Mouse (Mus musculus): ENCODE measurements around the gene Csnk2b. TPM values are rescaled to one million over a fixed set of nuclear protein-coding genes. Genes with fewer than 3 reads are reported as not detected.

Gene Csnk2b
- polyA plus RNA-seq, 1 experiment from 2014 or later = 125 TPM

DNA sequence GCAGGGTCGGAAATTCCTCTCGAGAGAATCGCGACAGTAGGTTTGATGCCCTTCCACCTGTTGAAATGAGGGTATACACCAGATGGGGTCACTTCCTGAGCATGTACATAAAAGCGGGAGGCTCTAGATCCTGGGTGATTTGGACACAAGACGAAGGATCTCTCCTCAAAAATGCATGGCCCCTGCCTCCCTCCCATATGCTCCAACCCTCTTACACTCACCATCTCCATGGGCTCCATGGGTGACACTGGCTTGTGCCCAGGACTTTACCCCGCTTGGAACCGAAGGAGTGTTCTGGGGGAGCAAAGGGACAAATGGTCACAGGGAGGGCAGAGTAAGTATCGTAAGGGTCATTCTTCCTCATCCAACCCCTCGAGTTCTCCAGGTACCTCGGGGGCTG is 39.6 kb upstream of the Csnk2b start:
- no peak overlapping the region for H3K4me3 ChIP-seq (replicated peaks)
- no peak overlapping the region for H3K9ac ChIP-seq
- peaks cover 37% of the 10 kb centered on the region for H3K4me1 ChIP-seq (replicated peaks)
- ATAC-seq (ENCODE audit: insufficient read depth) = no peak
- H3K36me3 ChIP-seq (replicated peaks) = peaks cover 65% of the 10 kb centered on the region
- WGBS (ENCODE audit: insufficient replicate concordance) = 82% methylated on average over 11 of the region's 11 CpGs
- no peaks in the 10 kb centered on the region for H3K27me3 ChIP-seq
- H3K27ac ChIP-seq (replicated peaks) = no peak overlapping the region
- no peak overlapping the region for H3K4me2 ChIP-seq
- no peaks in the 10 kb centered on the region for H3K9me3 ChIP-seq (replicated peaks)

DNA sequence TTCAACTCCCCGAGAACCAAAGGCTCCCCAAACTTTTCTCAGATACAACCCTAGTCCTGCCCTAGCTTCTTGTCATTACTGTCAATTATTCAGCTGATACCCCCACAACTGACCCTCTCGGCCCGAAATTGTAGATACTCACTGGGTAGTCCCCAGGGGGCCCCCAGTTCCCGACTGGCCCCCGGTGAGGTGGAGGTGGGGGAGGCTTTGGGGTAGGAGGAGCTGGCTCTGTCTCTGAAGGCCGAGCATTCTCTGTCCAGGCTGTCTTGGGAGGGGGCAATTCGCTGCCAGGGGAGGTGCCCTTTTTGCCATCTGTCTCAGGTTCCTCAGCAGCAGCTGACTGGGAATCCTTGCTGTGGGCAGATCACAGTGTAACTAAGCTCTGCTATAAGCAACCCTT is 37.8 kb upstream of the Csnk2b start:
- H3K4me1 ChIP-seq (replicated peaks) = peaks cover 28% of the 10 kb centered on the region

DNA sequence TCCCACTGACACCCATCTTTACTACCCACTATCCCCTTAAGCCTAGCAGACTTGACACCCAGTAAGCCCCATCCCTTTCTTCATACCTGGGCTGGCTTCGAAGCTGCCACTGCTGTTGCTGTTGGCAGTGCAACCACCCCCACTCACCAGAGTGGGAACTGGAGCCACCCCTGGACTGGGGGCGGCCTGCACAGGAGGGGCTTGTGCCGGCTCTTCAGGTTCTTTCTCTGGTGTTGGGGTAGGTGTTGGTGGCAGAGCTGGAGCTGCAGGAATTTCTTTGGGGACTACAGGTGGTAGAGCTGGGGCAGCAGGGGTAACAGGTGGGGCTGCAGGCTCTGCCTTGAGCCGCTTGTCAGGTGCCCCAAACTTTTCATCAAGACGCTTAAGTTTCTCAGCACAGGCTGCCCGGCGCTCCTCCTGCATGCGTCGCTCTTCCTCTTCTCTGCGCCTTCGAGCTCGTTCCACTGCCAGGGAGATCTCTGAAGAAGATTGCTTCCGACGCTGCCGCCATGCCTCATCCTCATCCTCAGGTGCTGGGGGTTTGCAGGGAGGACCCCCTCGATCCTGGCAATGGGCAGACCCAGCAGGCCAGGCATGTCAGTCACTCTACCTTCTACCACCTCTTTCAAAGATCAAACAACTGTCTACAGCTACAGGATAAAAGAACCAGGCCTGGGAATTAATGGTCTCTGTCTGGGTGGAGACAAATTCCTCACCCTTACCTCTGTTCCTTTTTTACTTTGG is 37.2 kb upstream of the Csnk2b start:
- no peaks in the 10 kb centered on the region for H3K27me3 ChIP-seq
- H3K27ac ChIP-seq (replicated peaks) = no peak overlapping the region
- no peak overlapping the region for H3K9ac ChIP-seq
- 87% methylated on average over 16 of the region's 16 CpGs for WGBS (ENCODE audit: insufficient replicate concordance)
- peaks cover 89% of the 10 kb centered on the region for H3K36me3 ChIP-seq (replicated peaks)
- no peak overlapping the region for H3K4me2 ChIP-seq
- no peaks in the 10 kb centered on the region for H3K9me3 ChIP-seq (replicated peaks)
- peaks cover 27% of the 10 kb centered on the region for H3K4me1 ChIP-seq (replicated peaks)
- H3K4me3 ChIP-seq (replicated peaks) = no peak overlapping the region
- no peak for ATAC-seq (ENCODE audit: insufficient read depth)

More for the DNA sequence above, 37.8 kb upstream of the Csnk2b start:
- no peak for ATAC-seq (ENCODE audit: insufficient read depth)
- no peak overlapping the region for H3K27ac ChIP-seq (replicated peaks)
- no peak overlapping the region for H3K9ac ChIP-seq
- WGBS (ENCODE audit: insufficient replicate concordance) = 88% methylated on average over 7 of the region's 7 CpGs
- H3K4me3 ChIP-seq (replicated peaks) = no peak overlapping the region
- H3K27me3 ChIP-seq = no peaks in the 10 kb centered on the region
- peaks cover 83% of the 10 kb centered on the region for H3K36me3 ChIP-seq (replicated peaks)
- H3K4me2 ChIP-seq = no peak overlapping the region
- H3K9me3 ChIP-seq (replicated peaks) = no peaks in the 10 kb centered on the region

DNA sequence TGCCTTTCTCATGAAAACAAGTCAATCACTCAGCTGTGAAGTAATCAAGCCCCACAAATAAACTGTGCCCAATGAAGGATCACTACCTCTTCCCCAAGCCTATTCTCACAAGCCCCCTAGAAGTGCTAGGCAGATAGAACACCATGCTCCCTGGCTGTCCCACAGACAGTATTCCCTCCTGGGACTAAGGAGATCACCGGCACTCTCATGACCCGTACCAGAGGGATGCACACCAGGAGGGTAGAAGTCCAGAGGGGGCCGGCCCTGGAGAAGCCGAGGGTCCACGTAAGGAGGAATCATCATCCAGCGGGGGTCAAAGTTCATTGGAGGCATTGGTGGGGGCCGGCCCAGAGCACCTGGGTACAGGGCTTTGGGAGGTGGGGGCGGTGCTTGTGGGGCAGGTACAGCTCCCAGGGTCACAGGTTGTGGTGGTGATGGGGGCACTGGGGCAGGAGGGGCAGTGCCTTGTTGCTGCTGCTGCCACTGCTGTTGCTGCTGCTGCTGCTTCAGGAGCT is 35.9 kb upstream of the Csnk2b start:
- no peak overlapping the region for H3K27ac ChIP-seq (replicated peaks)
- no peak overlapping the region for H3K9ac ChIP-seq
- no peak overlapping the region for H3K4me2 ChIP-seq
- no peaks in the 10 kb centered on the region for H3K27me3 ChIP-seq
- WGBS (ENCODE audit: insufficient replicate concordance) = 84% methylated on average over 8 of the region's 8 CpGs
- H3K4me1 ChIP-seq (replicated peaks) = peaks cover 14% of the 10 kb centered on the region
- no peak overlapping the region for H3K4me3 ChIP-seq (replicated peaks)
- no peaks in the 10 kb centered on the region for H3K9me3 ChIP-seq (replicated peaks)
- peaks cover 100% of the 10 kb centered on the region for H3K36me3 ChIP-seq (replicated peaks)
- ATAC-seq (ENCODE audit: insufficient read depth) = no peak

DNA sequence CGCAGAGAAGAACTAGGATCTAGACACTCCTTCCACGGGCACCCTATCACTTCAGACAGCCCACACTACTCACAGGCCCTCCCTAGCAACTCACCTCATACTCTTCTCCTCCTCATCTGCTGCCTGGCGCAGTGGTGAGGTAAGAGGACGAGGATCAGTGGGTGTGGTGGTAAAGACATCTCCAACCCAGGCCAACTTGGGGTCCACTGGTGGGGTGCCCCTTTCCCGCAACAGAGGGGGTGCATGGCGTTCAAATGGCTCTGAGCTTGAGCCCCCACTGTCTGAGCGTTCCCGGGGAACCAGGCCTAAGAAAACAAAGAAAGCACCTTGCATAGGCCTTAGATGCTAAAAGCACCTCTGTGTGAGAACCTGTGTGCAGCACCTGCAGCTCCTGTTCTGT is 35.4 kb upstream of the Csnk2b start:
- peaks cover 100% of the 10 kb centered on the region for H3K36me3 ChIP-seq (replicated peaks)
- H3K27ac ChIP-seq (replicated peaks) = no peak overlapping the region
- H3K4me2 ChIP-seq = no peak overlapping the region
- no peak overlapping the region for H3K4me3 ChIP-seq (replicated peaks)
- no peak for ATAC-seq (ENCODE audit: insufficient read depth)
- H3K27me3 ChIP-seq = no peaks in the 10 kb centered on the region
- 86% methylated on average over 8 of the region's 8 CpGs for WGBS (ENCODE audit: insufficient replicate concordance)
- H3K9ac ChIP-seq = no peak overlapping the region
- H3K9me3 ChIP-seq (replicated peaks) = no peaks in the 10 kb centered on the region
- H3K4me1 ChIP-seq (replicated peaks) = peaks cover 10% of the 10 kb centered on the region

DNA sequence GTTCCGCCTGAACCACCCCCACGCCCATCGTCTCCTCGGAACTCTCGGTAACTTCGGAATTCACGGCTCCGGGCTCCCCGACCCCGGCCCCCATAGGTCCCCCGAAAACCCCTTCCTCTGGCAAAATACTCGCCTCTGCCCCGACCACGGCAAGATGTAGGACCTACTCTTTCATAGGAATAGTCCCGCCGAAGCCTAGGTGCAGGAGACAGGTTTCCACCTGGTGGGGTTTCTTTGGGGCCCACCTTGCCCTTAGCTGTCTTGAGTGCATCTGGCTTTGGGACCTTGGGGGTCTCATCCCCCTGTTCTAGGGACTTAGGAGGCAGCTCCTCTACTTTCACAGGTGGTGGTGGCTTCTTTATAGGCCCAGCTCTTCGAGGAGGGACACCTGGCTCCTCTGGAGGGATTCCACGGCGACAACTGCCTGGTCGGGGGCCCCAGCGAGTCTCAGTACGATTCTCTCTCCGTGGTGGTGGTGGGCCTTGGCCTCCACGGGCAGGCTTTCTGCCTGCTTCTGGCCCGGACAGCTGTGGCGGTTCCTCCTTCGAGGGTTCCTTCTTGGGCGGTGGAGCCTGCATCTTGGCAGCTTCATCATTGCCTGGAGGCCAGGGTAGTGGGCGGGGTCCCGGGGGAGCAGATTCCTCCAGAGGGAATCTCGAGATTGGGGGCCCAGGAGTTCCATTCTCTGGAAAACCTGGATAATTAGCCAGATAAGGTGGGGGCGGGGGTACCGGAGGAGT is 34.8 kb upstream of the Csnk2b start:
- no peak for ATAC-seq (ENCODE audit: insufficient read depth)

DNA sequence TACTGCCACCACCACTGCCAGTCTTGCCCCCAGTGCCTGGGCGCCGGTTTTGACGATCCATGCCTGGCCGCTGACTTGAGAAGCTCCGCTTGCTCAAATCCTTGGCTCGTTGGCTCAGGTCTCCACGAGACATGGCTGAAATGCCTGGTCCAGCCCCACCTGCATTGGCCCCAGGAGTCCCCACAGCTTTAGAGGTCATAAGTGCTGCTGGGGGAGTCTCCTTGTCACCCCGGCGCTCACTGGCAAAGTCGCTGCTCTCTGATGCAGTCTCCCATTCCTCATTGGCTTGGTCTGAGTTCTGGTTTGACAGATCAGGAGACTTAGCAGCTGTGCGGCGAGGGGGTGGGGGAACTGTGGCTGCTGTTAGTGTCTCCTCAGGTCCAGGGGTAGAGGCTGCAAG is 33.6 kb upstream of the Csnk2b start:
- 90% methylated on average over 12 of the region's 12 CpGs for WGBS (ENCODE audit: insufficient replicate concordance)
- ATAC-seq (ENCODE audit: insufficient read depth) = no peak
- no peak overlapping the region for H3K4me3 ChIP-seq (replicated peaks)
- no peaks in the 10 kb centered on the region for H3K9me3 ChIP-seq (replicated peaks)
- H3K4me1 ChIP-seq (replicated peaks) = no peaks in the 10 kb centered on the region
- peaks cover 99% of the 10 kb centered on the region for H3K36me3 ChIP-seq (replicated peaks)
- H3K27me3 ChIP-seq = no peaks in the 10 kb centered on the region
- no peak overlapping the region for H3K9ac ChIP-seq
- H3K27ac ChIP-seq (replicated peaks) = no peak overlapping the region
- no peak overlapping the region for H3K4me2 ChIP-seq

More for the DNA sequence above, 34.8 kb upstream of the Csnk2b start:
- H3K4me1 ChIP-seq (replicated peaks) = peaks cover 3% of the 10 kb centered on the region
- no peak overlapping the region for H3K4me3 ChIP-seq (replicated peaks)
- H3K36me3 ChIP-seq (replicated peaks) = peaks cover 100% of the 10 kb centered on the region
- H3K27me3 ChIP-seq = no peaks in the 10 kb centered on the region
- no peak overlapping the region for H3K4me2 ChIP-seq
- no peak overlapping the region for H3K9ac ChIP-seq
- H3K27ac ChIP-seq (replicated peaks) = no peak overlapping the region
- no peaks in the 10 kb centered on the region for H3K9me3 ChIP-seq (replicated peaks)
- WGBS (ENCODE audit: insufficient replicate concordance) = 86% methylated on average over 33 of the region's 33 CpGs

DNA sequence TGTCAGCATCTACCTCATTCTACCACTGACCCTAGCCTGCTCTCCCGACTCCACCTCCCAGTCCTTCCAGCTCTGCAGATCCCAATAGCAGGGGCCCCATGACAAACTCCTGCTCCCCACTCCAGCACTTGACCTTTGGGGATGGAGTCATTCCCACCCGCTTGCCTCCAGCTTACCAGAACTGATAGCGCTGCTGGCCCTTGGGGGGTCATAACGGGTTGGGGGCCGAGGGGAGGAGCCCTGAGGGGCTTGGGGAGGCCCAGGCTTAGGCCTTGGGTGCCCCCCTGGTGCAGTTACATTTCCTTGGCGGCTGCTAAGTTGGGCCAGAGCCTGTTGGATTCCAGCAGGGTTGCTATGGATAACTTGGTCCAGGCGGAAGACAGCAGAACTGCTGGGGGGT is 32.8 kb upstream of the Csnk2b start:
- Histone ChIP-seq H3K27ac (replicated peaks) (no peak overlapping the region), H3K4me2 (no peak overlapping the region), H3K36me3 (replicated peaks) (peaks cover 99% of the 10 kb centered on the region), H3K9ac (no peak overlapping the region), H3K4me3 (replicated peaks) (no peak overlapping the region), H3K4me1 (replicated peaks) (no peaks in the 10 kb centered on the region), H3K9me3 (replicated peaks) (no peaks in the 10 kb centered on the region), H3K27me3 (no peaks in the 10 kb centered on the region)
- ATAC-seq (ENCODE audit: insufficient read depth) = no peak
- WGBS (ENCODE audit: insufficient replicate concordance) = 84% methylated on average over 7 of the region's 7 CpGs

DNA sequence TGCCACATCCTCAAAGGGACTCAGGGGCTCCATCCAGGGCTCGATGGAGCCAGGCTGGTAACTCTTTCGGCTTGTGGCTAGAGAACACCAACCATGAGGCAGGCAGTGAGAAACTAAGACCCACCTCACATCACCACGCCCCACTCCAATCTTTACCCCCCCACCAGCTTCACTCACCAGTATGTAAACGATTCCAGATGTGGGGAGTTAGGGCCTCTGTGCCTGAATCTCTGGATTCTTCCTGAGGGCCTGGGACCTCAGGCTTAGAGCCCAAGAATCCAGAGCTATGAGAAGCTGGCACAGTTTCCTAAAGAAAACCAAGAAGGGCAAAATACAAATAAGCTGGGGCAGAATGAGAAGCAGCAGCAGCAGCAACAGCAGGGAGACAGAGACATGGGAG is 32.1 kb upstream of the Csnk2b start:
- Histone ChIP-seq H3K27ac (replicated peaks) (no peak overlapping the region), H3K4me1 (replicated peaks) (no peaks in the 10 kb centered on the region), H3K9me3 (replicated peaks) (no peaks in the 10 kb centered on the region), H3K9ac (no peak overlapping the region), H3K27me3 (no peaks in the 10 kb centered on the region), H3K4me2 (no peak overlapping the region), H3K4me3 (replicated peaks) (no peak overlapping the region), H3K36me3 (replicated peaks) (peaks cover 99% of the 10 kb centered on the region)
- WGBS (ENCODE audit: insufficient replicate concordance) = 75% methylated on average over 4 of the region's 4 CpGs
- no peak for ATAC-seq (ENCODE audit: insufficient read depth)

DNA sequence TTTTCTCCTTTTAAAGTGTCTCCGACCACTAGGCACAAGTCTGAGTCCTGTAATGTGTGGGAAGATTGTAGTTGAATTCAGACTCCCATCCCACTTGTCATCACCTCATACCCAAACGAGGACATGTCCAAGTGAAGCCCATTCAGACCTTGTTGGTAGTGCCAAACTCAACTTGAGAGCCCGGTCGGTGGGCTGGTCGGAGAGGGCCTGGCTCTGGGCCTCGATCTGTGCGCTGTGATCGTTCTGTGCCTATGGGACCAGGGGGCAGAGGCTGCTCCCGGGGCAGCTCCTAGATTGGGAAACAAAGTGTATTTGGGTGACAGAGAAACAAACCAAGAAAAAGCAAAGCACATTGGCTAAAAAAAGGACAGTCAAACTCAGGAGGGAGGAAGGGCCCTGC is 31.2 kb upstream of the Csnk2b start:
- Histone ChIP-seq H3K4me1 (replicated peaks) (no peaks in the 10 kb centered on the region), H3K4me3 (replicated peaks) (no peak overlapping the region), H3K27me3 (no peaks in the 10 kb centered on the region), H3K9ac (no peak overlapping the region), H3K36me3 (replicated peaks) (peaks cover 99% of the 10 kb centered on the region), H3K4me2 (no peak overlapping the region), H3K27ac (replicated peaks) (no peak overlapping the region), H3K9me3 (replicated peaks) (no peaks in the 10 kb centered on the region)
- no peak for ATAC-seq (ENCODE audit: insufficient read depth)
- WGBS (ENCODE audit: insufficient replicate concordance) = 87% methylated on average over 9 of the region's 9 CpGs

DNA sequence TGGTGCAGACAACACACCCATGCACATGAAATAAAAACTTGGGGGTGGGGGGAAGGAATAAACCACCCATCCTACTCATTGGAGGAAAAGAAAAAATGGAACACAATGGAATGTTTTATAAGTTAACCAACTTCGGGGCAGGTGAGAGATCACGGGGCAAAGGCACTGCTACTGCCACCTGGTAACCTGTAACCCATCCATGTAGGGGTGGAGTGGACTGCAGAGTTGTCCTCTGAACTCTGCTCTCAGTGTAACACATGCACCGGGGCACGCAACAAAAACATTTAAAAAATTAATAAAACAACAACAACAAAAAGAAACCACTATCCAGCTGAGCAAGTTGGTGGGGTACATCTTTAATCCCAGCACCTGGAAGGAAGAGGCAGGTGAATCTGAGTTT is 30.3 kb upstream of the Csnk2b start:
- WGBS (ENCODE audit: insufficient replicate concordance) = 86% methylated on average over 4 of the region's 4 CpGs
- ATAC-seq (ENCODE audit: insufficient read depth) = no peak
- no peaks in the 10 kb centered on the region for H3K4me1 ChIP-seq (replicated peaks)
- no peak overlapping the region for H3K9ac ChIP-seq
- H3K27ac ChIP-seq (replicated peaks) = no peak overlapping the region
- no peaks in the 10 kb centered on the region for H3K9me3 ChIP-seq (replicated peaks)
- no peak overlapping the region for H3K4me3 ChIP-seq (replicated peaks)
- no peaks in the 10 kb centered on the region for H3K27me3 ChIP-seq
- H3K36me3 ChIP-seq (replicated peaks) = peaks cover 99% of the 10 kb centered on the region
- H3K4me2 ChIP-seq = no peak overlapping the region
